Comparison of ENCODE assay signal across 8 mouse cellular contexts in genomic region chr5:144381782-144382181, GRCm38 (mm10). TPM values are rescaled to one million over a fixed set of nuclear protein-coding genes. Genes with fewer than 3 reads are reported as not detected.
A peak's percentile ranks its signal among the peaks of the same experiment; 100 is the strongest.
DNase-seq lines count a peak whose midpoint lies in the region; ATAC-seq and TF ChIP-seq lines count a peak whose summit lies in the region.
"Had no signal": no experiment of that assay in that cellular context is flagged by ENCODE, and none has a peak within 500 bp of the region (broad histone marks: within the 10 kb centered on the region; RNA-seq: fewer than 3 reads in every experiment).

No protein-coding gene starts in this region.

- no peaks in the 10 kb centered on the region for H3K36me3 ChIP-seq in intestine, postnatal 0 days (ENCODE audit: control insufficient read depth, insufficient read depth)
- H3K36me3 ChIP-seq in intestine, embryonic 16.5 days (ENCODE audit: control insufficient read depth, insufficient read depth, low read length): no peaks in the 10 kb centered on the region
- H3K36me3 ChIP-seq in forebrain, embryonic 16.5 days (ENCODE audit: control insufficient read depth, insufficient read depth): no peaks in the 10 kb centered on the region
- H3K36me3 ChIP-seq: liver, embryonic 13.5 days had no signal

- WGBS in intestine, postnatal 0 days: 86% methylated on average over 3 of the region's 3 CpGs
- WGBS in intestine, embryonic 16.5 days: 82% methylated on average over 3 of the region's 3 CpGs
- 87% methylated on average over 3 of the region's 3 CpGs for WGBS in forebrain, embryonic 16.5 days

- no peak overlapping the region for H3K4me2 ChIP-seq in intestine, postnatal 0 days (replicated peaks; ENCODE audit: low read depth)
- H3K4me2 ChIP-seq in intestine, embryonic 16.5 days (ENCODE audit: low read depth, low read length): no peak overlapping the region
- H3K4me2 ChIP-seq in forebrain, embryonic 16.5 days (ENCODE audit: low read length): no peak overlapping the region
- H3K4me2 ChIP-seq: liver, embryonic 13.5 days had no signal

- H3K9ac ChIP-seq in intestine, postnatal 0 days (ENCODE audit: low read depth, low read length): no peak overlapping the region
- H3K9ac ChIP-seq in intestine, embryonic 16.5 days (ENCODE audit: low read depth, low read length): no peak overlapping the region
- H3K9ac ChIP-seq in forebrain, embryonic 16.5 days (replicated peaks; ENCODE audit: low read depth, low read length): no peak overlapping the region
- H3K9ac ChIP-seq: liver, embryonic 13.5 days had no signal

- H3K4me3 ChIP-seq in intestine, postnatal 0 days (ENCODE audit: low read depth, low read length): no peak overlapping the region
- no peak overlapping the region for H3K4me3 ChIP-seq in intestine, embryonic 16.5 days (ENCODE audit: low read length)
- no peak overlapping the region for H3K4me3 ChIP-seq in forebrain, embryonic 16.5 days (replicated peaks; ENCODE audit: low read length)
- H3K4me3 ChIP-seq: liver, embryonic 13.5 days had no signal

- H3K9me3 ChIP-seq in intestine, postnatal 0 days (ENCODE audit: control insufficient read depth): no peaks in the 10 kb centered on the region
- peaks cover 5% of the 10 kb centered on the region; the same call in 1 of the 2 replicates for H3K9me3 ChIP-seq in intestine, embryonic 16.5 days (ENCODE audit: control insufficient read depth, low read length)
- H3K9me3 ChIP-seq in forebrain, embryonic 16.5 days (ENCODE audit: control insufficient read depth, low read length): no peaks in the 10 kb centered on the region

- H3K27ac ChIP-seq in intestine, postnatal 0 days (ENCODE audit: low read depth, low read length): no peak overlapping the region
- no peak overlapping the region for H3K27ac ChIP-seq in intestine, embryonic 16.5 days (ENCODE audit: low read length)
- H3K27ac ChIP-seq in forebrain, embryonic 16.5 days (ENCODE audit: low read length): no peak overlapping the region
- H3K27ac ChIP-seq: liver, embryonic 13.5 days had no signal

- ATAC-seq in intestine, postnatal 0 days: no peak
- ATAC-seq in intestine, embryonic 16.5 days: no peak
- no peak for ATAC-seq in forebrain, embryonic 16.5 days

- no peaks in the 10 kb centered on the region for H3K27me3 ChIP-seq in intestine, postnatal 0 days (replicated peaks; ENCODE audit: control insufficient read depth, insufficient read depth, low read length)
- no peaks in the 10 kb centered on the region for H3K27me3 ChIP-seq in intestine, embryonic 16.5 days (replicated peaks; ENCODE audit: control insufficient read depth, insufficient read depth, low read length)
- H3K27me3 ChIP-seq in forebrain, embryonic 16.5 days (replicated peaks; ENCODE audit: control insufficient read depth, insufficient read depth, low read length): no peaks in the 10 kb centered on the region
- H3K27me3 ChIP-seq: liver, embryonic 13.5 days had no signal

- no peaks in the 10 kb centered on the region for H3K4me1 ChIP-seq in intestine, postnatal 0 days (replicated peaks; ENCODE audit: control insufficient read depth, insufficient read depth, low read length)
- H3K4me1 ChIP-seq in intestine, embryonic 16.5 days (ENCODE audit: control insufficient read depth, insufficient read depth, low read length): no peaks in the 10 kb centered on the region
- H3K4me1 ChIP-seq in forebrain, embryonic 16.5 days (replicated peaks; ENCODE audit: control insufficient read depth, insufficient read depth, low read length): no peaks in the 10 kb centered on the region
- H3K4me1 ChIP-seq: liver, embryonic 13.5 days had no signal

- DNase-seq in thymus, postnatal 14 days: peak; percentile 3
- no peak for DNase-seq in thymus, postnatal 0 days (ENCODE audit: low spot score)
- peak; percentile 8 for DNase-seq in forelimb bud, embryonic 11.5 days (ENCODE audit: low read depth, low spot score)
- DNase-seq in Muller cell, postnatal 12 days (ENCODE audit: inconsistent ontology term): no peak
- DNase-seq: liver, embryonic 13.5 days had no signal

- peak; percentile 67 for TF ChIP-seq CTCF in intestine, postnatal 0 days (IDR thresholded peaks at IDR 0.05; ENCODE audit: low read depth)

RNA-seq across cellular contexts. Expression of gene Baiap2l1, which starts 23.9 kb away (rescaled TPM):
- 38.8 and 41.1 TPM in 2 replicates for polyA plus RNA-seq in intestine, postnatal 0 days (2015; fragmentation: Nextera tagmentation; extraction: Ambion mirVana)
- polyA plus RNA-seq in intestine, embryonic 16.5 days (2015; fragmentation: Nextera tagmentation; extraction: Ambion mirVana): 32.0 and 37.2 TPM in 2 replicates
- polyA plus RNA-seq in thymus, postnatal 0 days (2015; fragmentation: Nextera tagmentation; extraction: Ambion mirVana): 2.3 and 2.7 TPM in 2 replicates
- 1.5 and 1.6 TPM in 2 replicates for polyA plus RNA-seq in forebrain, embryonic 16.5 days (2015; fragmentation: Nextera tagmentation; extraction: Ambion mirVana)

Comparison
In these comparisons a context has a peak if more than half of its experiments do, and no peak if none do; other contexts are left out.
1. DNase-seq: peak in thymus, postnatal 14 days (single experiment) and forelimb bud, embryonic 11.5 days (single experiment); none in thymus, postnatal 0 days (single experiment) and Muller cell, postnatal 12 days (single experiment).